Mouse (Mus musculus): ENCODE data around the gene Erich2. TPM values are rescaled to one million over a fixed set of nuclear protein-coding genes. Genes with fewer than 3 reads are reported as not detected.

Erich2 gene
- 1.8 TPM for polyA plus RNA-seq (2014; fragmentation: Illumina TruSeq; extraction: RNeasy Lipid Tissue Mini Kit (QIAGEN cat#74804); ENCODE audit: low replicate concordance)

GRCm38 (mm10) chr2:70508496-70508895 is at the start of gene Erich2:
Erich2 (plus strand) TSS chr2:70508819.

DNA sequence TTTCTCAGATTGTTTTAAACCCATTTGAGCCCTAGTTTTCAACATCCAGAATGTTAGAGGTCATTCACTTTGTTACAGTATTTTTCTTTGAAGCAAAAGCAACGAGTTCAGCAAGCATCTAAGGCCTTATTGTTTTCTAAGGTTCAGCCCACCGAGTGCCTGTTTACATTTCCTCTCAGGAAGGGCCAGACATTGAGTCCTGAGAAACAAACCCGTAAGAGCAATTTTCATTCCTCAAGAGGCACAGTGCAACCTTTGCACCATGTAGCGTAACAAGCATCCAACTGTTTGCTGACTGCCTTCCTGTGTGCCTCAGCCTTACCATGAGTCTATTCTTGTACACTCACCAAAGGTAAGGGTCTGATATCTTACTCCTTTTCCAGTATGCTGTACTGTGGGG is 44.2 kb downstream of the Erich2 start, which contains the start of gene Gad1:
Gene Gad1 (plus strand): TSS at position 301 of the 400 bp plus-strand sequence.

Other genes with a start within 250 kb of the Erich2 start
- gene Sp5, start 33.9 kb upstream of the Erich2 start, polyA plus RNA-seq (2014; fragmentation: Illumina TruSeq; extraction: RNeasy Lipid Tissue Mini Kit (QIAGEN cat#74804); ENCODE audit: low replicate concordance), result 2.7 TPM
- gene Gad1, start 44.3 kb downstream of the Erich2 start, polyA plus RNA-seq (2014; fragmentation: Illumina TruSeq; extraction: RNeasy Lipid Tissue Mini Kit (QIAGEN cat#74804); ENCODE audit: low replicate concordance), result not detected
- gene Gorasp2, start 152.8 kb downstream of the Erich2 start, polyA plus RNA-seq (2014; fragmentation: Illumina TruSeq; extraction: RNeasy Lipid Tissue Mini Kit (QIAGEN cat#74804); ENCODE audit: low replicate concordance), result 88.5 TPM
- gene Gm26558, start 153.3 kb downstream of the Erich2 start, polyA plus RNA-seq (2014; fragmentation: Illumina TruSeq; extraction: RNeasy Lipid Tissue Mini Kit (QIAGEN cat#74804); ENCODE audit: low replicate concordance), result not detected

All from small intestine, adult 10 weeks (tissue).